Mouse (Mus musculus): ENCODE data around the gene Sdad1. TPM values are rescaled to one million over a fixed set of nuclear protein-coding genes. Genes with fewer than 3 reads are reported as not detected.

The Sdad1 gene
- polyA plus RNA-seq, 1 experiment: 5.1 TPM

GRCm38 (mm10) chr5:92278942-92279537 lies 31.2 kb downstream of the Sdad1 start:
- H3K9me3 ChIP-seq: no peaks in the 10 kb centered on the region
- H3K36me3 ChIP-seq (replicated peaks; ENCODE audit: low read length): peaks cover 32% of the 10 kb centered on the region
- TF ChIP-seq GATA1 (IDR thresholded peaks at IDR 0.05; ENCODE audit: borderline replicate concordance, low read length) (no peak), FLI1 (IDR thresholded peaks at IDR 0.05; ENCODE audit: low read length) (no peak)
- peaks cover 47% of the 10 kb centered on the region for H3K4me1 ChIP-seq
- H3K27me3 ChIP-seq (replicated peaks): peaks cover 18% of the 10 kb centered on the region
- H3K4me3 ChIP-seq (replicated peaks): no peak overlapping the region

- peak within 1 kb of the TSS; percentile 98 for H3K4me3 ChIP-seq (replicated peaks)
- H3K4me1 ChIP-seq: peaks cover 35% of the 10 kb centered on the region
- H3K9me3 ChIP-seq: no peaks in the 10 kb centered on the region
- H3K27me3 ChIP-seq (replicated peaks): peaks cover 22% of the 10 kb centered on the region
- H3K36me3 ChIP-seq (replicated peaks; ENCODE audit: low read length): peaks cover 32% of the 10 kb centered on the region
- no peak for TF ChIP-seq FLI1 (IDR thresholded peaks at IDR 0.05; ENCODE audit: low read length)
- no peak for TF ChIP-seq GATA1 (IDR thresholded peaks at IDR 0.05; ENCODE audit: borderline replicate concordance, low read length)
Observed at GRCm38 (mm10) chr5:92277437-92278394, 32.6 kb downstream of the Sdad1 start, which contains the start of gene Naaa. TSS of gene Naaa (minus strand) at chr5:92278170.

- Histone ChIP-seq H3K4me1 (peaks cover 5% of the 10 kb centered on the region), H3K36me3 (replicated peaks; ENCODE audit: low read length) (peaks cover 64% of the 10 kb centered on the region), H3K27me3 (replicated peaks) (peaks cover 19% of the 10 kb centered on the region), H3K9me3 (no peaks in the 10 kb centered on the region), H3K4me3 (replicated peaks) (no peak overlapping the region)
- TF ChIP-seq GATA1 (IDR thresholded peaks at IDR 0.05; ENCODE audit: borderline replicate concordance, low read length) (no peak), FLI1 (IDR thresholded peaks at IDR 0.05; ENCODE audit: low read length) (no peak)
Observed at GRCm38 (mm10) chr5:92270496-92270895, 39.8 kb downstream of the Sdad1 start.

- H3K36me3 ChIP-seq (replicated peaks; ENCODE audit: low read length): peaks cover 74% of the 10 kb centered on the region
- no peak overlapping the region for H3K4me3 ChIP-seq (replicated peaks)
- peaks cover 27% of the 10 kb centered on the region for H3K27me3 ChIP-seq (replicated peaks)
- TF ChIP-seq GATA1 (IDR thresholded peaks at IDR 0.05; ENCODE audit: borderline replicate concordance, low read length) (no peak), FLI1 (IDR thresholded peaks at IDR 0.05; ENCODE audit: low read length) (no peak)
- 0 out of 2 replicates have a peak, but pooled peaks cover 3% of the 10 kb centered on the region for H3K9me3 ChIP-seq
- H3K4me1 ChIP-seq: peaks cover 21% of the 10 kb centered on the region
Observed at GRCm38 (mm10) chr5:92263761-92264359, 46.4 kb downstream of the Sdad1 start.

GRCm38 (mm10) chr5:92262646-92263045 lies 47.6 kb downstream of the Sdad1 start:
- Histone ChIP-seq H3K36me3 (replicated peaks; ENCODE audit: low read length) (peaks cover 70% of the 10 kb centered on the region), H3K9me3 (0 out of 2 replicates have a peak, but pooled peaks cover 3% of the 10 kb centered on the region), H3K4me3 (replicated peaks) (no peak overlapping the region), H3K4me1 (peaks cover 27% of the 10 kb centered on the region), H3K27me3 (replicated peaks) (peaks cover 32% of the 10 kb centered on the region)
- no peak for TF ChIP-seq FLI1 (IDR thresholded peaks at IDR 0.05; ENCODE audit: low read length)
- TF ChIP-seq GATA1 (IDR thresholded peaks at IDR 0.05; ENCODE audit: borderline replicate concordance, low read length): no peak

GRCm38 (mm10) chr5:92256218-92256617 lies 54.1 kb downstream of the Sdad1 start, which contains the start of gene Ppef2:
TSS of gene Ppef2 (minus strand) at chr5:92256278.
- H3K27me3 ChIP-seq (replicated peaks): peaks cover 36% of the 10 kb centered on the region

GRCm38 (mm10) chr5:92254476-92254875 lies 55.8 kb downstream of the Sdad1 start:
- peaks cover 62% of the 10 kb centered on the region for H3K4me1 ChIP-seq
- peaks cover 43% of the 10 kb centered on the region for H3K27me3 ChIP-seq (replicated peaks)
- no peak for TF ChIP-seq FLI1 (IDR thresholded peaks at IDR 0.05; ENCODE audit: low read length)
- no peak for TF ChIP-seq GATA1 (IDR thresholded peaks at IDR 0.05; ENCODE audit: borderline replicate concordance, low read length)
- H3K9me3 ChIP-seq: peaks cover 27% of the 10 kb centered on the region
- peak overlapping the region; percentile 78 for H3K4me3 ChIP-seq (replicated peaks)
- peaks cover 27% of the 10 kb centered on the region for H3K36me3 ChIP-seq (replicated peaks; ENCODE audit: low read length)

More at GRCm38 (mm10) chr5:92256218-92256617, 54.1 kb downstream of the Sdad1 start, which contains the start of gene Ppef2:
- Histone ChIP-seq H3K4me3 (replicated peaks) (no peak within 1 kb of the TSS), H3K36me3 (replicated peaks; ENCODE audit: low read length) (peaks cover 27% of the 10 kb centered on the region), H3K4me1 (peaks cover 70% of the 10 kb centered on the region), H3K9me3 (peaks cover 11% of the 10 kb centered on the region)
- no peak for TF ChIP-seq FLI1 (IDR thresholded peaks at IDR 0.05; ENCODE audit: low read length)

GRCm38 (mm10) chr5:92252797-92253343 lies 57.4 kb downstream of the Sdad1 start:
- H3K36me3 ChIP-seq (replicated peaks; ENCODE audit: low read length): peaks cover 32% of the 10 kb centered on the region
- H3K4me1 ChIP-seq: peaks cover 65% of the 10 kb centered on the region
- H3K4me3 ChIP-seq (replicated peaks): peak overlapping the region; percentile 80
- peaks cover 46% of the 10 kb centered on the region for H3K27me3 ChIP-seq (replicated peaks)
- H3K9me3 ChIP-seq: peaks cover 43% of the 10 kb centered on the region
- TF ChIP-seq FLI1 (IDR thresholded peaks at IDR 0.05; ENCODE audit: low read length) (no peak), GATA1 (IDR thresholded peaks at IDR 0.05; ENCODE audit: borderline replicate concordance, low read length) (no peak)

GRCm38 (mm10) chr5:92252031-92252430 lies 58.2 kb downstream of the Sdad1 start:
- H3K27me3 ChIP-seq (replicated peaks): peaks cover 52% of the 10 kb centered on the region
- no peak overlapping the region for H3K4me3 ChIP-seq (replicated peaks)

More at GRCm38 (mm10) chr5:92252031-92252430, 58.2 kb downstream of the Sdad1 start:
- H3K9me3 ChIP-seq: peaks cover 43% of the 10 kb centered on the region
- TF ChIP-seq FLI1 (IDR thresholded peaks at IDR 0.05; ENCODE audit: low read length) (no peak), GATA1 (IDR thresholded peaks at IDR 0.05; ENCODE audit: borderline replicate concordance, low read length) (no peak)
- H3K4me1 ChIP-seq: peaks cover 66% of the 10 kb centered on the region
- H3K36me3 ChIP-seq (replicated peaks; ENCODE audit: low read length): peaks cover 33% of the 10 kb centered on the region

Data from megakaryocyte, embryonic 14.5 days (primary cell).